Mouse (Mus musculus) brown adipose tissue, adult 24 weeks (tissue): Measurements from ENCODE around the gene Tox3. TPM values are rescaled to one million over a fixed set of nuclear protein-coding genes. Genes with fewer than 3 reads are reported as not detected.

Experiments used
- H3K27ac ChIP-seq: fragments of 200-500 bp; replicated peaks from 2 replicates; pipeline ENCODE4 v1.5.1; 2012; ENCODE audit warnings: low read depth, mild to moderate bottlenecking, low read length
- H3K4me1 ChIP-seq: fragments of 200-500 bp; 2 replicates; pipeline ENCODE4 v1.6.1; 2012; ENCODE audit warnings: low read length, mixed read lengths; ENCODE audit not compliant: control insufficient read depth, insufficient read depth, insufficient read length
- H3K4me3 ChIP-seq: fragments of 200-500 bp; 2 replicates; pipeline ENCODE4 v1.5.1; 2012; ENCODE audit warnings: low read depth, mild to moderate bottlenecking, low read length, moderate library complexity; ENCODE audit not compliant: insufficient read depth
- polyA plus RNA-seq: library from polyadenylated mRNA; stranded (reverse); fragments of >200 nt; gene quantifications from 2 replicates; pipeline ENCODE4 v1.2.4, GENCODE M21; 2012; ENCODE audit not compliant: missing spikeins, insufficient read depth, insufficient read length

Tox3 gene
- polyA plus RNA-seq, 1 experiment, result not detected

- no peak overlapping the region for H3K4me3 ChIP-seq
- no peaks in the 10 kb centered on the region for H3K4me1 ChIP-seq
- no peak overlapping the region for H3K27ac ChIP-seq
These were observed 57.3 kb downstream of the Tox3 start for GRCm38 (mm10) chr8:90290811-90291210.

GRCm38 (mm10) chr8:90276722-90277121 lies 71.4 kb downstream of the Tox3 start:
- Histone ChIP-seq H3K4me3 (no peak overlapping the region), H3K4me1 (no peaks in the 10 kb centered on the region), H3K27ac (no peak overlapping the region)

GRCm38 (mm10) chr8:90273182-90273581 lies 75.0 kb downstream of the Tox3 start:
- no peak overlapping the region for H3K27ac ChIP-seq
- H3K4me3 ChIP-seq, result no peak overlapping the region
- no peaks in the 10 kb centered on the region for H3K4me1 ChIP-seq

- Histone ChIP-seq H3K27ac (no peak overlapping the region), H3K4me1 (no peaks in the 10 kb centered on the region), H3K4me3 (no peak overlapping the region)
These were observed 76.2 kb downstream of the Tox3 start for GRCm38 (mm10) chr8:90271920-90272319.

- H3K27ac ChIP-seq, result no peak overlapping the region
- H3K4me1 ChIP-seq, result no peaks in the 10 kb centered on the region
- no peak overlapping the region for H3K4me3 ChIP-seq
These were observed 80.4 kb downstream of the Tox3 start for GRCm38 (mm10) chr8:90267698-90268256.

- no peak overlapping the region for H3K4me3 ChIP-seq
- no peak overlapping the region for H3K27ac ChIP-seq
- H3K4me1 ChIP-seq, result no peaks in the 10 kb centered on the region
These were observed 81.2 kb downstream of the Tox3 start for GRCm38 (mm10) chr8:90266986-90267385.

- H3K27ac ChIP-seq, result no peak overlapping the region
- H3K4me3 ChIP-seq, result no peak overlapping the region
- H3K4me1 ChIP-seq, result no peaks in the 10 kb centered on the region
These were observed 81.9 kb downstream of the Tox3 start for GRCm38 (mm10) chr8:90266239-90266638.

GRCm38 (mm10) chr8:90254158-90254867 lies 93.8 kb downstream of the Tox3 start:
- H3K27ac ChIP-seq, result no peak overlapping the region
- no peak overlapping the region for H3K4me3 ChIP-seq
- no peaks in the 10 kb centered on the region for H3K4me1 ChIP-seq

GRCm38 (mm10) chr8:90246357-90246756 lies 101.8 kb downstream of the Tox3 start:
- Histone ChIP-seq H3K4me3 (no peak overlapping the region), H3K4me1 (no peaks in the 10 kb centered on the region), H3K27ac (no peak overlapping the region)

- H3K4me1 ChIP-seq, result no peaks in the 10 kb centered on the region
These were observed 102.3 kb downstream of the Tox3 start for GRCm38 (mm10) chr8:90245828-90246227.

GRCm38 (mm10) chr8:90245187-90245586 lies 103.0 kb downstream of the Tox3 start:
- no peak overlapping the region for H3K27ac ChIP-seq
- H3K4me3 ChIP-seq, result no peak overlapping the region
- no peaks in the 10 kb centered on the region for H3K4me1 ChIP-seq

More at GRCm38 (mm10) chr8:90245828-90246227, 102.3 kb downstream of the Tox3 start:
- no peak overlapping the region for H3K27ac ChIP-seq
- H3K4me3 ChIP-seq, result no peak overlapping the region

- Histone ChIP-seq H3K4me1 (no peaks in the 10 kb centered on the region), H3K4me3 (no peak overlapping the region)
These were observed 103.5 kb downstream of the Tox3 start for GRCm38 (mm10) chr8:90244458-90245145.

GRCm38 (mm10) chr8:90243957-90244356 lies 104.2 kb downstream of the Tox3 start:
- H3K27ac ChIP-seq, result no peak overlapping the region
- H3K4me3 ChIP-seq, result no peak overlapping the region
- no peaks in the 10 kb centered on the region for H3K4me1 ChIP-seq

More at GRCm38 (mm10) chr8:90244458-90245145, 103.5 kb downstream of the Tox3 start:
- H3K27ac ChIP-seq, result no peak overlapping the region

GRCm38 (mm10) chr8:90242351-90242750 lies 105.8 kb downstream of the Tox3 start:
- no peak overlapping the region for H3K27ac ChIP-seq
- no peak overlapping the region for H3K4me3 ChIP-seq
- no peaks in the 10 kb centered on the region for H3K4me1 ChIP-seq

GRCm38 (mm10) chr8:90241461-90241860 lies 106.7 kb downstream of the Tox3 start:
- H3K4me1 ChIP-seq, result no peaks in the 10 kb centered on the region
- no peak overlapping the region for H3K27ac ChIP-seq
- H3K4me3 ChIP-seq, result no peak overlapping the region

GRCm38 (mm10) chr8:90232501-90232900 lies 115.6 kb downstream of the Tox3 start:
- Histone ChIP-seq H3K4me3 (no peak overlapping the region), H3K4me1 (no peaks in the 10 kb centered on the region), H3K27ac (no peak overlapping the region)
